Mouse (Mus musculus): ENCODE results near the gene A2m.
A peak's percentile ranks its signal among the peaks of the same experiment; 100 is the strongest.

A2m gene

GRCm38 (mm10) chr6:121635076-121635475 is at the start of gene A2m:
Gene A2m, plus strand, starts transcription at chr6:121635376.
- no peak for DNase-seq

GRCm38 (mm10) chr6:121590131-121590530 is 45.0 kb upstream of the A2m start:
- no peak for DNase-seq

GRCm38 (mm10) chr6:121600927-121601326 is 34.2 kb upstream of the A2m start:
- DNase-seq: no peak

- DNase-seq: no peak
Observed at GRCm38 (mm10) chr6:121607861-121608260, 27.3 kb upstream of the A2m start.

GRCm38 (mm10) chr6:121611796-121612195 is 23.4 kb upstream of the A2m start:
- DNase-seq: peak; percentile 20

- DNase-seq: no peak
Observed at GRCm38 (mm10) chr6:121617476-121617875, 17.7 kb upstream of the A2m start.

- peak; percentile 2 for DNase-seq
Observed at GRCm38 (mm10) chr6:121622525-121622924, 12.7 kb upstream of the A2m start.

- DNase-seq: no peak
Observed at GRCm38 (mm10) chr6:121634520-121634919, 656 bp upstream of the A2m start.

- no peak for DNase-seq
Observed at GRCm38 (mm10) chr6:121635878-121636371, 749 bp downstream of the A2m start.

- DNase-seq: no peak
Observed at GRCm38 (mm10) chr6:121648499-121648898, 13.3 kb downstream of the A2m start.

Data from kidney, postnatal 14 days (tissue).